Mouse (Mus musculus) cerebellum, adult 2 months (tissue): ENCODE measurements around the gene Plin3.

ENCODE experiments used
- CTCF ChIP-seq: fragments of 200-500 bp; IDR thresholded peaks from 2 replicates; pipeline ENCODE4 v1.5.1; 2011; ENCODE audit warnings: low read depth, mild to moderate bottlenecking, control low read depth, low read length, moderate library complexity, borderline replicate concordance; ENCODE audit not compliant: insufficient read depth
- POLR2A ChIP-seq: fragments of 200-500 bp; IDR thresholded peaks from 2 replicates; pipeline ENCODE4 v1.6.1; 2011; ENCODE audit warnings: low read length, control low read depth, borderline replicate concordance; ENCODE audit not compliant: insufficient read depth

GRCm38 (mm10) chr17:56340717-56341116 lies 48.0 kb upstream of the Plin3 start:
- TF ChIP-seq CTCF (no peak), POLR2A (no peak)
